Mouse (Mus musculus): ENCODE results near the gene Dnaja1. TPM values are rescaled to one million over a fixed set of nuclear protein-coding genes. Genes with fewer than 3 reads are reported as not detected.

The Dnaja1 gene
- polyA plus RNA-seq, 1 experiment from 2014 or later: 316 TPM

MicroRNA genes within 50 kb of the gene (microRNA counts, 519-probe panel; counts per million panel counts)
- 1,344 counts per million, percentile 8 among the panel's probes with 10 or more counts for microRNA mmu-miR-207

Small RNAs within 50 kb of the gene (microRNA-seq; reads per million reads assigned to microRNA genes)
- gene Mir207: not detected

Other genes with a start within 250 kb of the Dnaja1 start
- gene Tmem215, start 250.0 kb upstream of the Dnaja1 start, polyA plus RNA-seq (2015; fragmentation: Nextera tagmentation; extraction: Ambion mirVana): 1.0 and 1.3 TPM in 2 replicates
- 21.7 and 22.3 TPM in 2 replicates for gene Aptx, start 19.0 kb upstream of the Dnaja1 start, polyA plus RNA-seq (2015; fragmentation: Nextera tagmentation; extraction: Ambion mirVana)
- gene Smu1, start 35.8 kb downstream of the Dnaja1 start, polyA plus RNA-seq (2015; fragmentation: Nextera tagmentation; extraction: Ambion mirVana): 136 and 145 TPM in 2 replicates
- 26.6 and 27.3 TPM in 2 replicates for gene B4galt1, start 131.9 kb downstream of the Dnaja1 start, polyA plus RNA-seq (2015; fragmentation: Nextera tagmentation; extraction: Ambion mirVana)
- 539 and 560 TPM in 2 replicates for gene Spink4, start 197.9 kb downstream of the Dnaja1 start, polyA plus RNA-seq (2015; fragmentation: Nextera tagmentation; extraction: Ambion mirVana)
- 142 and 152 TPM in 2 replicates for gene Bag1, start 226.1 kb downstream of the Dnaja1 start, polyA plus RNA-seq (2015; fragmentation: Nextera tagmentation; extraction: Ambion mirVana)
- gene Chmp5, start 226.3 kb downstream of the Dnaja1 start, polyA plus RNA-seq (2015; fragmentation: Nextera tagmentation; extraction: Ambion mirVana): 103 and 104 TPM in 2 replicates
- gene Nfx1, start 248.8 kb downstream of the Dnaja1 start, polyA plus RNA-seq (2015; fragmentation: Nextera tagmentation; extraction: Ambion mirVana): 69.1 and 70.5 TPM in 2 replicates

Measured in intestine, embryonic 16.5 days (tissue).